17 mouse cellular contexts compared by ENCODE assay signal in genomic region chr10:53412165-53412564, GRCm38 (mm10). TPM values are rescaled to one million over a fixed set of nuclear protein-coding genes. Genes with fewer than 3 reads are reported as not detected.
A peak's percentile ranks its signal among the peaks of the same experiment; 100 is the strongest.
DNase-seq lines count a peak whose midpoint lies in the region; ATAC-seq and TF ChIP-seq lines count a peak whose summit lies in the region.
"Had no signal": no experiment of that assay in that cellular context is flagged by ENCODE, and none has a peak within 500 bp of the region (broad histone marks: within the 10 kb centered on the region; RNA-seq: fewer than 3 reads in every experiment).

No protein-coding gene starts in this region.

- no peaks in the 10 kb centered on the region for H3K27me3 ChIP-seq in kidney, adult 2 months (replicated peaks; ENCODE audit: control insufficient read depth, insufficient read depth, low read length)
- no peaks in the 10 kb centered on the region for H3K27me3 ChIP-seq in lung, postnatal 0 days (replicated peaks; ENCODE audit: insufficient read depth, low read length)
- H3K27me3 ChIP-seq: limb, embryonic 12.5 days had no signal

- ATAC-seq in lung, postnatal 0 days, result peak; percentile 76
- 0 out of 2 replicates have a peak, but pooled peaks have one; percentile 13 for ATAC-seq in megakaryocyte progenitor cell, adult 5-6 weeks (replicated peaks; ENCODE audit: poor library complexity)

- H3K9me3 ChIP-seq in lung, postnatal 0 days (ENCODE audit: low read length), result no peaks in the 10 kb centered on the region
- H3K9me3 ChIP-seq: limb, embryonic 12.5 days had no signal

- 69% methylated on average over 2 of the region's 2 CpGs for WGBS in kidney, adult 2 months
- 27% methylated on average over 2 of the region's 2 CpGs for WGBS in lung, postnatal 0 days

- no peak overlapping the region for H3K27ac ChIP-seq in kidney, adult 2 months (ENCODE audit: insufficient read depth, low read depth, low read length)
- peak overlapping the region; percentile 32 for H3K27ac ChIP-seq in brown adipose tissue, adult 24 weeks (replicated peaks; ENCODE audit: low read depth, low read length)
- peak overlapping the region; percentile 80 for H3K27ac ChIP-seq in lung, postnatal 0 days (ENCODE audit: low read length)
- H3K27ac ChIP-seq: left cerebral cortex, adult 2 months; limb, embryonic 12.5 days; liver, embryonic 14.5 days; stomach, postnatal 0 days had no signal

- H3K9ac ChIP-seq in lung, postnatal 0 days (replicated peaks; ENCODE audit: low read depth), result no peak overlapping the region
- H3K9ac ChIP-seq: limb, embryonic 12.5 days; liver, embryonic 14.5 days had no signal

- TF ChIP-seq CTCF in kidney, adult 2 months (conservative IDR thresholded peaks at IDR 0.05; ENCODE audit: insufficient read depth, insufficient read length, low read depth, low read length), result no peak
- TF ChIP-seq CTCF in lung, postnatal 0 days (IDR thresholded peaks at IDR 0.05), result no peak

- no peak for TF ChIP-seq POLR2A in kidney, adult 2 months (IDR thresholded peaks at IDR 0.05; ENCODE audit: low read depth, low read length)

- no peak overlapping the region for H3K4me3 ChIP-seq in kidney, adult 2 months (ENCODE audit: insufficient read depth, low read depth, low read length)
- H3K4me3 ChIP-seq in brown adipose tissue, adult 24 weeks (ENCODE audit: insufficient read depth, low read depth, low read length), result no peak overlapping the region
- no peak overlapping the region for H3K4me3 ChIP-seq in lung, postnatal 0 days (ENCODE audit: low read depth, low read length)
- H3K4me3 ChIP-seq: left cerebral cortex, adult 2 months; limb, embryonic 12.5 days had no signal

- H3K4me2 ChIP-seq in lung, postnatal 0 days (replicated peaks; ENCODE audit: low read depth, low read length), result no peak overlapping the region
- H3K4me2 ChIP-seq: limb, embryonic 12.5 days had no signal

- peaks cover 5% of the 10 kb centered on the region; the same call in 1 of the 2 replicates for H3K4me1 ChIP-seq in kidney, adult 2 months (ENCODE audit: control insufficient read depth, insufficient read depth, low read length)
- peaks cover 8% of the 10 kb centered on the region for H3K4me1 ChIP-seq in brown adipose tissue, adult 24 weeks (ENCODE audit: control insufficient read depth, insufficient read depth, insufficient read length, low read length)
- H3K4me1 ChIP-seq in lung, postnatal 0 days (ENCODE audit: insufficient read depth, low read depth, low read length), result peaks cover 8% of the 10 kb centered on the region; the same call in 1 of the 2 replicates

- peak; percentile 17 for DNase-seq in kidney, adult 2 months
- DNase-seq in kidney, adult 11 months, result no peak
- DNase-seq in lung, postnatal 0 days (ENCODE audit: low spot score), result peak; percentile 86
- DNase-seq in adrenal gland, postnatal 14 days, result no peak
- DNase-seq in adrenal gland, adult 18-20 months (ENCODE audit: low spot score in 2 of 2), result no peak
- DNase-seq: adrenal gland, postnatal 10 days; B cell, adult 2 months; cerebellum, adult 11 months; cerebellum, postnatal 25 days; kidney, adult 9 months; kidney, postnatal 25 days had no signal

- TF ChIP-seq EP300 in lung, postnatal 0 days (IDR thresholded peaks at IDR 0.05), result peak; percentile 91

- H3K36me3 ChIP-seq in kidney, adult 2 months (ENCODE audit: control insufficient read depth, insufficient read depth, low read length), result no peaks in the 10 kb centered on the region
- no peaks in the 10 kb centered on the region for H3K36me3 ChIP-seq in lung, postnatal 0 days (ENCODE audit: insufficient read depth, low read length)
- H3K36me3 ChIP-seq: limb, embryonic 12.5 days had no signal

RNA-seq across cellular contexts. Expression of gene Cep85l, which starts 32.4 kb away (rescaled TPM):
- 1.7 and 2.3 TPM in 2 replicates for polyA plus RNA-seq in kidney, adult 2 months (2012; rRNA removed)
- polyA plus RNA-seq in brown adipose tissue, adult 24 weeks (2012; ENCODE audit: insufficient read depth, insufficient read length, missing spikeins), result 5.7 and 7.8 TPM in 2 replicates
- polyA plus RNA-seq in lung, postnatal 0 days (2015; fragmentation: Nextera tagmentation; extraction: Ambion mirVana), result 10.8 and 11.0 TPM in 2 replicates
- 34.0 and 37.0 TPM in 2 replicates for total RNA-seq in megakaryocyte progenitor cell, adult 5-6 weeks (2015)
- 34.9 and 44.2 TPM in 2 replicates for total RNA-seq in megakaryocyte progenitor cell, adult 5-6 weeks (2017)
- total RNA-seq in adrenal gland, postnatal 14 days (2021), result 17.3 and 18.0 TPM in 2 replicates
- 1 to 10 TPM; 8.2 to 8.6 TPM for total RNA-seq in adrenal gland, adult 18-20 months (2021)

Comparison
In these comparisons a context has a peak if more than half of its experiments do, and no peak if none do; other contexts are left out.
1. DNase-seq: peak in kidney, adult 2 months (single experiment) and lung, postnatal 0 days (single experiment); none in kidney, adult 11 months (single experiment), adrenal gland, postnatal 14 days (single experiment) and adrenal gland, adult 18-20 months (0 of 2).